ENCODE assay signal across 16 mouse cellular contexts in genomic region chr1:89420642-89421041, GRCm38 (mm10). TPM values are rescaled to one million over a fixed set of nuclear protein-coding genes. Genes with fewer than 3 reads are reported as not detected.
DNase-seq lines count a peak whose midpoint lies in the region; ATAC-seq and TF ChIP-seq lines count a peak whose summit lies in the region.
"Had no signal": no experiment of that assay in that cellular context is flagged by ENCODE, and none has a peak within 500 bp of the region (broad histone marks: within the 10 kb centered on the region; RNA-seq: fewer than 3 reads in every experiment).

No protein-coding gene starts in this region.

- peaks cover 5% of the 10 kb centered on the region; the same call in 1 of the 2 replicates for H3K4me1 ChIP-seq in heart, embryonic 12.5 days (replicated peaks)
- H3K4me1 ChIP-seq in heart, embryonic 16.5 days (ENCODE audit: control insufficient read depth, insufficient read depth, low read length) = peaks cover 8% of the 10 kb centered on the region
- H3K4me1 ChIP-seq in liver, adult 2 months (ENCODE audit: control insufficient read depth, insufficient read depth, low read length) = no peaks in the 10 kb centered on the region
- H3K4me1 ChIP-seq in liver, embryonic 11.5 days (replicated peaks; ENCODE audit: control insufficient read depth, insufficient read depth, low read length) = no peaks in the 10 kb centered on the region
- H3K4me1 ChIP-seq: embryonic facial prominence, embryonic 12.5 days; embryonic facial prominence, embryonic 15.5 days; hindbrain, embryonic 12.5 days; intestine, embryonic 15.5 days had no signal

- DNase-seq in heart, postnatal 10 days = no peak
- no peak for DNase-seq in heart, postnatal 36 days
- DNase-seq in liver, adult 2 months (ENCODE audit: extremely low read depth, low read depth, low spot score) = no peak
- no peak for DNase-seq in liver, embryonic 11.5 days (ENCODE audit: low spot score)
- DNase-seq: forebrain, postnatal 0 days had no signal

- no peak overlapping the region for H3K4me2 ChIP-seq in heart, embryonic 12.5 days
- no peak overlapping the region for H3K4me2 ChIP-seq in heart, embryonic 16.5 days (ENCODE audit: low read depth, low read length)
- no peak overlapping the region for H3K4me2 ChIP-seq in liver, embryonic 11.5 days
- H3K4me2 ChIP-seq: embryonic facial prominence, embryonic 12.5 days; embryonic facial prominence, embryonic 15.5 days; hindbrain, embryonic 12.5 days; hindbrain, embryonic 15.5 days; intestine, embryonic 15.5 days had no signal

- no peak for TF ChIP-seq CTCF in liver, adult 2 months (IDR thresholded peaks at IDR 0.05; ENCODE audit: low read depth, low read length)

- no peaks in the 10 kb centered on the region for H3K79me2 ChIP-seq in liver, adult 2 months (ENCODE audit: control insufficient read depth, insufficient read depth, low read length)

- H3K27me3 ChIP-seq in heart, embryonic 12.5 days (replicated peaks) = 0 out of 2 replicates have a peak, but pooled peaks cover 5% of the 10 kb centered on the region
- H3K27me3 ChIP-seq in heart, embryonic 16.5 days (ENCODE audit: control insufficient read depth, insufficient read depth, low read length) = no peaks in the 10 kb centered on the region
- no peaks in the 10 kb centered on the region for H3K27me3 ChIP-seq in liver, adult 2 months (ENCODE audit: control insufficient read depth, insufficient read depth, low read length)
- H3K27me3 ChIP-seq in liver, embryonic 11.5 days (replicated peaks; ENCODE audit: control insufficient read depth, insufficient read depth, low read length) = no peaks in the 10 kb centered on the region
- H3K27me3 ChIP-seq: embryonic facial prominence, embryonic 12.5 days; embryonic facial prominence, embryonic 15.5 days; hindbrain, embryonic 12.5 days; hindbrain, embryonic 15.5 days; intestine, embryonic 15.5 days had no signal

- no peaks in the 10 kb centered on the region for H3K9me3 ChIP-seq in heart, embryonic 12.5 days (replicated peaks)
- no peaks in the 10 kb centered on the region for H3K9me3 ChIP-seq in heart, embryonic 16.5 days (replicated peaks; ENCODE audit: control insufficient read depth, low read length)
- H3K9me3 ChIP-seq in liver, embryonic 11.5 days (ENCODE audit: control insufficient read depth, low read length) = no peaks in the 10 kb centered on the region
- H3K9me3 ChIP-seq: embryonic facial prominence, embryonic 12.5 days; embryonic facial prominence, embryonic 15.5 days; hindbrain, embryonic 12.5 days; hindbrain, embryonic 15.5 days; intestine, embryonic 15.5 days had no signal

- 0 out of 2 replicates have a peak overlapping the region, but pooled peaks have one; percentile 35 for H3K27ac ChIP-seq in heart, embryonic 12.5 days (ENCODE audit: poor library complexity, severe bottlenecking)
- 0 out of 2 replicates have a peak overlapping the region, but pooled peaks have one; percentile 14 for H3K27ac ChIP-seq in heart, embryonic 16.5 days (ENCODE audit: low read length)
- peak overlapping the region; percentile 48; the same call in 1 of the 2 replicates for H3K27ac ChIP-seq in liver, adult 2 months (replicated peaks; ENCODE audit: insufficient read depth, low read depth, low read length)
- H3K27ac ChIP-seq in liver, embryonic 11.5 days (ENCODE audit: low read depth, low read length) = no peak overlapping the region
- H3K27ac ChIP-seq: embryonic facial prominence, embryonic 12.5 days; embryonic facial prominence, embryonic 15.5 days; gastrocnemius, adult 2 months; hindbrain, embryonic 12.5 days; hindbrain, embryonic 15.5 days; intestine, embryonic 15.5 days had no signal

- no peak for ATAC-seq in heart, embryonic 12.5 days (ENCODE audit: insufficient number of reproducible peaks, low FRiP score)
- ATAC-seq in heart, embryonic 16.5 days (replicated peaks; ENCODE audit: extremely low read depth, insufficient read depth, low FRiP score) = no peak
- no peak for ATAC-seq in liver, embryonic 11.5 days (replicated peaks; ENCODE audit: low FRiP score)
- ATAC-seq: CD4-positive, CD25-positive, alpha-beta regulatory T cell, adult 4 months; forebrain, embryonic 14.5 days; intestine, embryonic 15.5 days had no signal

- WGBS in heart, embryonic 12.5 days = 60% methylated on average over 11 of the region's 11 CpGs
- 56% methylated on average over 11 of the region's 11 CpGs for WGBS in heart, embryonic 16.5 days
- WGBS in liver, adult 2 months = 70% methylated on average over 11 of the region's 11 CpGs
- 76% methylated on average over 11 of the region's 11 CpGs for WGBS in liver, embryonic 11.5 days

- H3K9ac ChIP-seq in heart, embryonic 12.5 days = no peak overlapping the region
- H3K9ac ChIP-seq in heart, embryonic 16.5 days (ENCODE audit: low read length) = no peak overlapping the region
- H3K9ac ChIP-seq in liver, adult 2 months (ENCODE audit: low read depth, low read length) = no peak overlapping the region
- no peak overlapping the region for H3K9ac ChIP-seq in liver, embryonic 11.5 days (ENCODE audit: low read depth, low read length)
- H3K9ac ChIP-seq: embryonic facial prominence, embryonic 12.5 days; embryonic facial prominence, embryonic 15.5 days; forebrain, postnatal 0 days; hindbrain, embryonic 12.5 days; hindbrain, embryonic 15.5 days; intestine, embryonic 15.5 days had no signal

- intact Hi-C loops in heart, postnatal 10 days (cut with DNase I) = no loop called here
- intact Hi-C loops in heart, postnatal 36 days (cut with DNase I) = no loop called here

- no peak overlapping the region for H3K4me3 ChIP-seq in heart, embryonic 12.5 days
- H3K4me3 ChIP-seq in heart, embryonic 16.5 days (ENCODE audit: low read length) = no peak overlapping the region
- no peak overlapping the region for H3K4me3 ChIP-seq in liver, adult 2 months (ENCODE audit: insufficient read depth, low read depth, low read length)
- H3K4me3 ChIP-seq in liver, embryonic 11.5 days (ENCODE audit: low read depth, low read length) = no peak overlapping the region
- H3K4me3 ChIP-seq: embryonic facial prominence, embryonic 12.5 days; embryonic facial prominence, embryonic 15.5 days; gastrocnemius, adult 2 months; hindbrain, embryonic 12.5 days; hindbrain, embryonic 15.5 days; intestine, embryonic 15.5 days had no signal

- H3K36me3 ChIP-seq in heart, embryonic 12.5 days = no peaks in the 10 kb centered on the region
- H3K36me3 ChIP-seq in heart, embryonic 16.5 days (ENCODE audit: control insufficient read depth, insufficient read depth) = no peaks in the 10 kb centered on the region
- no peaks in the 10 kb centered on the region for H3K36me3 ChIP-seq in liver, adult 2 months (ENCODE audit: control insufficient read depth, insufficient read depth, low read length)
- H3K36me3 ChIP-seq in liver, embryonic 11.5 days (ENCODE audit: control insufficient read depth, insufficient read depth, low read length) = no peaks in the 10 kb centered on the region
- H3K36me3 ChIP-seq: embryonic facial prominence, embryonic 12.5 days; embryonic facial prominence, embryonic 15.5 days; hindbrain, embryonic 12.5 days; hindbrain, embryonic 15.5 days; intestine, embryonic 15.5 days had no signal

- no peak for TF ChIP-seq POLR2A in liver, adult 2 months (IDR thresholded peaks at IDR 0.05; ENCODE audit: extremely low read depth, insufficient read depth, low read length)

RNA-seq across cellular contexts. Expression of gene Agap1, which starts 34.0 kb away (rescaled TPM):
- polyA plus RNA-seq in heart, embryonic 12.5 days (2016; fragmentation: Nextera tagmentation; extraction: Ambion mirVana) = 16.3 and 16.6 TPM in 2 replicates
- 10 to 100 TPM; 54.4 to 57.6 TPM for total RNA-seq in heart, postnatal 10 days (2021)
- 6.2 and 7.1 TPM in 2 replicates for polyA plus RNA-seq in heart, embryonic 16.5 days (2015; fragmentation: Nextera tagmentation; extraction: Ambion mirVana)
- 10 to 100 TPM; 60.8 to 67.6 TPM for total RNA-seq in heart, postnatal 36 days (2021)
- 3.4 and 4.8 TPM in 2 replicates for total RNA-seq in liver, adult 2 months (2014; rRNA removed)
- 2.5 and 3.5 TPM in 2 replicates for polyA plus RNA-seq in liver, adult 2 months (2012; rRNA removed)
- polyA plus RNA-seq in liver, embryonic 11.5 days (2014; fragmentation: Nextera tagmentation; extraction: Ambion mirVana) = 4.6 and 5.4 TPM in 2 replicates
- total RNA-seq: MEL had no signal
